Mouse (Mus musculus) cerebellum, postnatal 25 days (tissue): ENCODE data around the gene Ckb.
A peak's percentile ranks its signal among the peaks of the same experiment; 100 is the strongest.
"Not testable (repeated sequence)": the region's sequence is repeated elsewhere in the genome, so short reads cannot be mapped to it uniquely, and the experiment has no call there.

Experiments
- DNase-seq, 2 experiments: peaks; one replicate each; pipeline ENCODE4 v3.0.0; 2021; ENCODE audit warnings: mixed read lengths in 2 of 2

Gene Ckb

DNA sequence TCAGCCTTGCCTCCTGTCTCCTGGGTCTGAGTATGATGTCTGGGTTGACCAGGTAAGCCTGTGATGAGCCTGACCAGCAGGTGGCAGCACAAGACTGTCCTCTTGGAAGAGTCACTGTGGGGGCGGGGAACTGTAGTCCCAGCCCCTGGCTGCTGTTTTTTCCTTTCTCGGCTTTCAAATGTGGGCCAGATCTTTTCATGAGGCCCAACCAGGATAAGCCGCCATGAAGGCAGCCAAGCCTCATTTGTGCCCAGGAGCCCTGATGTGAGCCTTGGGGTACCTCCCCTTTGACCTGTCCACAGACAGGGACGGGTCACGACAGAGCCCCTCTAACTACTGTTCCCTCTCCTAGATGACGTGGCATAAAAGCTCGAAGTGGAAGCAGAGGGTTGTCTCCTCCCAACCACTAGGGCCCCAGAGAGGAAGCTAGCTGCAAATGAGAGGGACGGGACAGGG, 3.7 kb downstream of the Ckb start:
- DNase-seq: peak; percentile 97 to 99

DNA sequence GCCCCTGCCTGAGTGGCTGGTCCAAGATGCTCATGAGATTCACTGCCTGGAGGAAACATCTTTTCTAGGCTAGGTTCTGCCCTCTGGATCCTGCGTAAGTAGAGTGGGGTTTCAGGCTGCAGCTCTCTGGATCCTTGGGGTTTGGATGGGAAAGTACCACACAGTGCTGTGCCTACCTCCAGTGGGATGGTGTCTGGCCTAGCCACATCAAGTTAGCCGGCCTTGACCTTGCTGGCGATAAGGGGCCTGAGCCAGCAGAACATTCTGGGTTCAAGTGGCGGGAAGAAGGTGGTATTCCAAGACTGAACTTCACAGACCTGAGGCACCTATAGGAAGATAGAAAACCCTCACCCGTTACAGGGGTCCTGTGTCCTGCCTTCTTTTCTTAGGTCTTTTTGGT, 4.7 kb downstream of the Ckb start:
- DNase-seq: no peak

DNA sequence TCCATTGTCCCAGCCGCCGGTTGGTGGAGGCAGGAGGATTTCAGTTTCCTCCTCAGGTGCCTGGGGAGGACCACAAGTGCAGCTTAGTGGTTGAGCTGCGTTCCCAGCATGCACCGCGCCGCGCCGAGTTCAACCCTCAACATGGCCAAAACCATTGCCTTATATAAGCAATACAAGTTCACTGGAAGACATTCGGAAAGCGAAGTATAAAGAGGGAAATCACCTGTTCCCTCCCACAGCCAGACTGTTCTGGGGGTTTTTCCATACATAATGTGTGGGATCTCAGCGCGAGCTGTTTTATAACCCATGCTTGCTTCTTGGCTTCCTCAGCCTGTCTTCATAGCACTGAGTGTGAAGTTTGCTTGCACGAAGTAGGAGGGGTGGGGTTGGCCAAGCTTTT, 5.8 kb downstream of the Ckb start:
- no peak for DNase-seq

DNA sequence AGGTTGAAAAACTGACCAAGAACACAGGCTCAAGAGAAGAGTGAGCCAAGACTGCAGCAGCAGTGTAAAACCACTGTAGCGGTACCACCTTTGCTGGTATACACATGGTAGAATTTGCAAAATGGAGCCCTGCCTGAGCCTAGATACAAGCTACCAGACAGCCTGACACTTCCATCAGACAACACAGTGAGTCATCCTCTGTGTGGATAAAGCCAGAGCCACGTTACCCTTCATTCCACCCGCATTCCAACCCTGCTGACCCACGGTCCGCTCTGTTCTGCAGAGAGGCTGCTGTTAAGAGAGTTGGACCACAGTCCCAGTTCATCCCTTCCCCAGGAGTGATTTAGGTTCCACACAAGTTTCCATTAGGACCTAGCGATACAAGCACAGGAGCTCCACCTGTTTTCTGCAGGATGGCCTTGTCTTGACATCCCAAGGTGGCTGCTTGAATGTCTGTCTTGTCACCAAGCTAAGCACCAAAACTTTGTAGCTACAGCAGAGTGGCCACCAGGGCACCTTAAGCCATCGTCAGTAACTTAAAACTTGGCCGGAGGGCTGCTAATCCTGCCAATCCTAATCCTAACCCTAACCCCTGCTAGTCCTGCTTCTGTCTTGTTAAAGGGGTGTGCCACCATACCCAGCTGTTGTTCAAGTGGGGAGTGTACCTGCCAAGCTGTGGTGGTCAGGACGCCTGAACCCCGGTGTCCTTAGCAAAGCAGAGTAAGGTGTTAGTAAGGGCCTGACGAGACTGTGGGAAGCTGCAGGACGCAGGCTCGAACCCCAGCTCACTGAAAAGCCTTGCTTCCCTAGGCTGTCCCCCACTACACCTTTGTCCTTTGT, 6.9 kb downstream of the Ckb start:
- no peak for DNase-seq

DNA sequence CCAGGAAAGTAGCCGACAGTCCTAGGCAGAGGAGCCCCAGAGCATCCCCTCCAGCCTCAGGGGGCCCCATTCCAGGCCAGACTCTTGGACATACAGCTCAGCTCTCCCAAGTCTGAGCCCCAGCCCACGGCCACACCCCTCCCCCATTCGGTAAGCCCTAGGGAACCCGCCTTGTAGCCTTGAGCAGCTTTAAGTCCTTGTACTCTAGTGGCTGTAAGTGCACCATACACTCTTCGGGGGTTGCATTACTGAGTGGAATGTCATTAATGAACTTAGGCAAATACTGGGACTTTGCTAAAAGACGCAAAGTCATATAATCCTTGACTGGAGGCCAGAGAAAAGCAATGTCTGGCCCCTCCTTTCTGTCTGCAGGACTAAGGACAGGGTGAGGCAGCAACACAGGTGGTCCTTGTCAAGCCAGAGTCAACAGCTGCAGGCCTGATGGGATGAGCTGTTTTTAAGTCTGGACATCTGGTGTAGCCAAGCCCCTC, 7.9 kb downstream of the Ckb start:
- DNase-seq: peak in 1 of 2 experiments; percentile 38

DNA sequence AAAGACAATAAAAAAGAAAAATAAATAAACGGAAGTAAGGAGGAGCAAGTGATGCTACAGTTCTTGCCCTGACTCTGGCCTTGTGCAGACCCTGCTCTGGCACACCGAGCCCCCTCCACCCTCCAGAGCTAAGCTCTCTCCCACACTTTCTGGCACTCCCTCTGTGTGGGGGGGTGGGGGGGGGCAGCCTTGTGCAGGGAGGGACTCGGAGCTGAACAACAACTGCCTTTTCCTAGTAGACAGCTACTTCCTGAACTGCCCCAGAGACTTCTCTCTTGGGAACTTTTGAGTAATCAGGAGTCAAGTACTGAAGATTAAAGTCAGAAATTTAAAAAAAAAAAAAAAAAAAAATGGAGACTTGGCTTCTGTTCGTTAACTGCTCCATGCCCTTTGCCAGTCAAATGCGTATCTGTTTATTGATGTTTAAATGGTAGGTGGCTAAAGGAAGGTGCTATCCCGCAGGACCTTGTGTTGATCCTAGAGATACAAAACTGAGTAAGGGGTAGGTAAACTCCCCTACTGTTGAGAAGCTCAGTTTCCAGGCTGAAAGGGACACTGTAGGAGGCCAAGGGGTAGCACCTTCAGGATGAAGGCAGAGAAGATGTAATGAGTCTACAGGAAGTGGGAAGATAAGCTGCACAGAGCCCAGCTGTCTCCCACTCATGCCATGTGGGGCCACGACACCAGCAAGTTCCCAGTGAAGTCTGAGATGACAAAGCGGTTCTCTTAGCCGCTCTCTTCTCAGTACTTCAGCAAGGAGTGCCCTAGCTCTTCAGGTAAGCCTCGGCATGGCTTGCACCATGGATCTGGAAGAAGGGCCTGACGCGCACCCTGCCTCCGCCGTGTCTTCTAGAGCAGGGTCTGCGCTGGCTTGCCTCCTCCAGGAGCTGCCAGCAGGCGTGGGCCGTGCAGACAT, 8.7 kb downstream of the Ckb start:
- DNase-seq: no peak

DNA sequence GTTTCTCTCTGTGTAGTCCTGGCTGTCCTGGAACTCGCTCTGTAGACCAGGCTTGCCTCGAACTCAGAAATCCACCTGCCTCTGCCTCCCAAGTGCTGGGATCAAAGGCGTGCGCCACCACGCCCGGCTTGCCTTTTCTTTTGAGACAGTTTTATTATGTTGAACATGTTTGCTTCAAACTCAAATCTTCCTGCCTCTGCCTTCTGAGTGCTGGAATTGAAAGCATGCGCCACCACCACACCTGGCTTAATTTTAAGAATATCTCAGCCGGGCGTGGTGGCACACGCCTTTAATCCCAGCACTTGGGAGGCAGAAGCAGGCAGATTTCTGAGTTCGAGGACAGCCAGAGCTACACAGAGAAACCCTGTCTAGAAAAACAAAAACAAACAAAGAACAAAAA, 10.6 kb downstream of the Ckb start:
- not testable (repeated sequence) for DNase-seq

DNA sequence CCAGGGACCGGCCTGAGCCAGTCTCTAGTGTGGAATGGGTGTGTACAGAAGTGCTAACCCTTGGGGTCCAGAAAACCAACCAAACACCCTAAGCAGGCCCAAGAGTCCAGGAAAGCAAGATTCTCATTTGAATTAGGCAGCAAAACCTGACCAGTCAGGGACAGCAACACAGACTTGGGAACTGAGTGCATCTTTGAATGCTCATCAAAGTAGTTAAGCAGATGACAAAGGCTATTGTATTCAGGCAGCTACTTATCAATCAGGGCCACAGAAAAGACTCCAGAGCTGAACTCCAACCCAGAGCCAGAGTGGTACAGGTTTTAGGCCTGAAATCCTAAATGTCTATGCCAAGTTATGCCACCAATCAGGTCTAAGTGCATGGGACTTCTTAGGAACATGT, 11.5 kb downstream of the Ckb start:
- no peak for DNase-seq

DNA sequence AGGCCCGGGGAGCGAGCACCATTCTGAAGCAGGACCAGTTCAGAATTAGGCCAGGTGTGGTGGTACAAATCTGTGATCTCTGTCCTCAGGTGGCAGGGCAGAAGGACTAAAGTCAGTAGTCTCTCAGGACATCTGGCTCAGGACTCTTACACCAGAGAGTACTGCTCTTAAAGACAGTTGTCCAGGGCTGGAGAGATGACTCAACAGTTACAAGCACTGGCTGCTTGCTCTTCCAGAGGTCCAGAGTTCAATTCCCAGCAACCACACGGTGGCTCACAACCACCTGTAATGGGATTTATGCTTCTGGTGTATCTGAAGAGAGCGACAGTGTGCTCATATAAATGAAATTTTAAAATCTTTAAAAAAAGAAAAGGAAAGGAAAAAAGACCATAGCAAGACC, 12.8 kb downstream of the Ckb start:
- DNase-seq: no peak

DNA sequence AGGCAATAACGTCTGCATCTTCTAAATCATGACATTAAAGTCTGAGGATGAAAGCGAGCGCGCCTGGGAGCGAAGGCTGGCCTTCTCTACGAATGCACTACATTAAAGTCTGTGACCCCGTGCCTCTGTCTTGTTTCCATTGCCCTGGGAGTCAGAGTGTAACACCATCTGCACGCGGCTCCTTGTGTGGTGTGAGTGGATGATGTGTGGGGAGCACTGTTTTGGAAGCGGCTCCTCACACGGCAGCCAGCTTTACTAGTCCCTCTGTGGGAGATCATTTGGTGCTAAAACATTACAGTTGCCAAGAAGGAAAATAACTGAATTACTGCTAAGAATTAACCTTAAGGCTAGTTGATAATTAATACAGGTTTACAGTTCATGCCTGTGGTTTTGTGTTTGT, 16.4 kb downstream of the Ckb start:
- no peak for DNase-seq

DNA sequence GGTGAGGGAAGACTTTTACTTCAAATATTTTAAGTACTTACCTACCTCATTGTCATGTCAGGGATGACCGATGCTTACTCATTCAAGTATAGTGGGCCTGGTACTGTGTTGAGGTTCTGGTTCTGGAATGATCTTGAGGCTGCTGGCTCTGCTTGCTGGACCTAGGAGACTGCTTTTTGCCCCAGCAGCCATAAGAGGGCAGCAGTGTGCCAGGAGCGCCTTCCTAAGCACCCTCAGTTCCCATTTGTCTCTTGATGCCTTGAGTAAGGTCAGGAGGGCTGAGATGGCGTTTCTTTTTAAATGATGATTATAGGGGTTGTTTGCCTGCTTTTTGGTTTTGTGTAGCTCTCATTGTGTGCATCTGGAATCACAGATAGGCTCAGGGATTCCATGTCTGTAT, 18.7 kb downstream of the Ckb start:
- DNase-seq: peak; percentile 81 to 88

DNA sequence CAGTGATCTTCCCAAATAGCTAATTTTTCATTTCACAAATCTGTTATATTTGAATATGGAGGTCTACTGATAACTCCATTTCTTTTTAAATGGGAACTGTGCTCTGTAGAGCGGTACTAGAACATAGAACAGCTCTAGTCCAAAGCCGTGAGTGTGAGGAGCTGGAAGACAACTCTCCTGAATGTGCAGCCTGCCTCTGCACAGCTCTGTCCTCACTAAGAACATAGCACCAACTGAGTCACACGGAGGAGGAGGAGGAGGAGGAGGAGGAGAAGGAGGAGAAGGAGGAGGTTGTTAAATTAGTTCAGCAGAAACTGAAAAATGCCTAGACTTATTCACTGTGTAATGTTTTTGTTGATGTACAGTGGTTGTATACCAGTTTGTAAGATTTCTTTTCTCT, 19.2 kb downstream of the Ckb start:
- DNase-seq: no peak

DNA sequence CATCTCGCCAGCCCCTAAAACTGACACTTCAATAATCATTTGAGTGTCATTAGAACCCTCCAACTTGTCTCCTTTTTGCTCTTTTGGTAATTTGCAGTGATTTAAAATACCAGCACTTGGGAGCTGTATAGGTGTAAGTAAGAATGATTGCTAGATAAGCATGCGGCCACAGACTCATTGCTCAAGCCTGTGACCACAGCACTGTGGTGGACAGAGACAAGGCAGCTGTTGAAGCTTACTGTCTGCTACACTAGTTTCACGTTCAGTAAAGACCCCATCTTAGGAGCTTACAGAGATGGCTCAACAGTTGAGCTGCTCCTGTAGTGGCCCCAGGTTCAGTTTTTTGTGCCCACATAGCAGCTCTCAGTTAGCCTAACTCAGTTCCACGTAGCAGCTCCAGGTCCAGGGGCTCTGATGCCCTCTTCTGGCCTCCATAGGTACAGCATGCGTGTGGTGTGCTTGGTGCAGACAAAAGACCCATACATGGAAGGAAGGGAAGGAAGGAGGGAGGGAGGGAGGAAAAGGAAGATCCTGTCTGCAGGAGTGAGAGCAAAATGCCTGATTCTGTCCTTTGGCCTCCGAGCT, 24.0 kb downstream of the Ckb start:
- peak; percentile 72 to 82 for DNase-seq
